Mouse (Mus musculus) thymus, adult 2 months (tissue): ENCODE measurements around the gene Gnb1l. TPM values are rescaled to one million over a fixed set of nuclear protein-coding genes. Genes with fewer than 3 reads are reported as not detected.

Source experiments
- DNase-seq: peaks from one replicate; pipeline ENCODE4 v3.0.0; 2021
- H3K27ac ChIP-seq: fragments of 200-500 bp; 2 replicates; pipeline ENCODE4 v1.5.1; 2012; ENCODE audit warnings: low read length, control low read depth; ENCODE audit not compliant: control insufficient read depth, insufficient read depth
- H3K27me3 ChIP-seq: fragments of 200-500 bp; 2 replicates; pipeline ENCODE4 v1.6.1; 2012; ENCODE audit warnings: mild to moderate bottlenecking, low read length, moderate library complexity, mixed read lengths; ENCODE audit not compliant: control insufficient read depth, insufficient read depth
- H3K36me3 ChIP-seq: fragments of 200-500 bp; 2 replicates; pipeline ENCODE4 v1.6.1; 2012; ENCODE audit warnings: mild to moderate bottlenecking, low read length, moderate library complexity; ENCODE audit not compliant: control insufficient read depth, insufficient read depth
- H3K4me1 ChIP-seq: fragments of 200-500 bp; replicated peaks from 2 replicates; pipeline ENCODE4 v1.6.1; 2012; ENCODE audit warnings: low read length; ENCODE audit not compliant: control insufficient read depth, insufficient read depth
- H3K4me3 ChIP-seq: fragments of 200-500 bp; 2 replicates; pipeline ENCODE4 v1.5.1; 2012; ENCODE audit warnings: mild to moderate bottlenecking, low read length, control low read depth, moderate library complexity; ENCODE audit not compliant: control insufficient read depth, insufficient read depth
- CTCF ChIP-seq: fragments of 200-500 bp; IDR thresholded peaks from 2 replicates; pipeline ENCODE4 v1.5.1; 2012; ENCODE audit warnings: mild to moderate bottlenecking, control low read depth, low read length, moderate library complexity, borderline replicate concordance; ENCODE audit not compliant: control insufficient read depth, poor library complexity, insufficient read depth; ENCODE audit errors: extremely low read depth
- POLR2A ChIP-seq: fragments of 200-500 bp; IDR thresholded peaks from 2 replicates; pipeline ENCODE4 v1.6.1; 2012; ENCODE audit warnings: mild to moderate bottlenecking, low read length, control low read depth, moderate library complexity; ENCODE audit not compliant: control insufficient read depth, poor library complexity, insufficient read depth; ENCODE audit errors: extremely low read depth
- WGBS: fragments of 180-500 bp; shearing (Covaris S2); methylation state at CpG from one replicate; pipeline ENCODE4 v1.1.7; 2018; 5-methylcytosine and 5-hydroxymethylcytosine counted together
- polyA plus RNA-seq: library from polyadenylated mRNA; depleted of rRNA; stranded (reverse); fragments of >200 nt; gene quantifications from 2 replicates; pipeline ENCODE4 v1.2.3, GENCODE M21; 2012; rRNA removed

Gene Gnb1l
- polyA plus RNA-seq, 1 experiment, result 48.9 TPM

- H3K4me1 ChIP-seq, result 0 out of 2 replicates have a peak, but pooled peaks cover 4% of the 10 kb centered on the region
- H3K36me3 ChIP-seq, result no peaks in the 10 kb centered on the region
- no peak overlapping the region for H3K27ac ChIP-seq
- no peaks in the 10 kb centered on the region; the same call in 1 of the 2 replicates for H3K27me3 ChIP-seq
- no peak for DNase-seq
- 95% methylated on average over 7 of the region's 7 CpGs for WGBS
- H3K4me3 ChIP-seq, result no peak overlapping the region
- TF ChIP-seq CTCF (no peak), POLR2A (no peak)
These were observed 102.9 kb downstream of the Gnb1l start for GRCm38 (mm10) chr16:18601447-18601846.

DNA sequence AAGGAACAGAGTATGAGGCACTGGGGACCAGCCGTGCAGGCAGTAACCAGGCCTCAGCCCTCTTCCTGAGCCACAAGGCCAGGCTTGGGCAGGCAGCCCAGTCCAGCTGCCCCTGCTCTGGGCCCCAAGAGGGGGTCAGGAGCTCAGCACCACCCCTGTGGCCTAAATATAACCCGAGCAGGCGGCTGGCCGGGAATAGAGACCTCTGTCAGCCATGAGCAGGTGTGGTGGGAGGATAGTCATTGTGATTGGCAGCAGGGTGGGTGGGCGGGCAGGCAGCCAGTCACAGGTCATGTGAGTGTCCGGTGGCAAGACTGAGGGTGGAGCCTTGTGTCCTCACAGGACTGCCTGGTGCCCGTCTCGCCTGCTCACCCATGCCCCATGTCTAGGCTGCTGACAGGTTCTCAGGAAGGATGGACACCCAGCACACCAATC, 105.8 kb downstream of the Gnb1l start:
- no peak for DNase-seq
- WGBS, result 90% methylated on average over 8 of the region's 8 CpGs

DNA sequence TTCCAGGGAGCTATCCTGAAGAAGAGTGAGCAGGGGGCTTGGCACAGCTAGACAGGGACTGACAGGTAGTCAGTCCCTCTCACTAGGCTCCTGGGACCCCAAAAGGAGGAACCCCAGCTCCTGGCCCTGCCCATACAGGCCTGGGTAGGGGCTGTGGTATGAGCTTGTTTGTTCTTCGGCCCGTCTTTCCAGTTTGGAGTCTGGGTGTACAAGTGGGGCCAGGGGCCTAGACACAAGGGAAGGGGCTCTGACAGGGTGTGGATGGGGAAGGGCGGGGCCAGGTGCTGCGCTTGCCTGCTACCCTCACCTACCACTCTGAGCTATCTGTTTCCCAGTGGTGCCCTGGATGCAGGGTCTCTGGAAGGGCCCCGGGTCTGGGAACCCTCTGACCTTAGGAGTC, 107.2 kb downstream of the Gnb1l start:
- H3K36me3 ChIP-seq, result no peaks in the 10 kb centered on the region
- DNase-seq, result no peak
- H3K27ac ChIP-seq, result no peak overlapping the region
- no peak for TF ChIP-seq CTCF
- no peak for TF ChIP-seq POLR2A
- no peaks in the 10 kb centered on the region; the same call in 1 of the 2 replicates for H3K27me3 ChIP-seq
- H3K4me1 ChIP-seq, result 0 out of 2 replicates have a peak, but pooled peaks cover 4% of the 10 kb centered on the region
- 95% methylated on average over 5 of the region's 5 CpGs for WGBS
- no peak overlapping the region for H3K4me3 ChIP-seq

More for the DNA sequence above, 105.8 kb downstream of the Gnb1l start:
- no peak for TF ChIP-seq CTCF
- no peak for TF ChIP-seq POLR2A
- Histone ChIP-seq H3K4me3 (no peak overlapping the region), H3K27me3 (no peaks in the 10 kb centered on the region; the same call in 1 of the 2 replicates), H3K4me1 (0 out of 2 replicates have a peak, but pooled peaks cover 4% of the 10 kb centered on the region), H3K27ac (no peak overlapping the region), H3K36me3 (no peaks in the 10 kb centered on the region)

GRCm38 (mm10) chr16:18608226-18608625, 109.7 kb downstream of the Gnb1l start:
- 63% methylated on average over 11 of the region's 11 CpGs for WGBS
- no peaks in the 10 kb centered on the region for H3K4me1 ChIP-seq
- TF ChIP-seq POLR2A (no peak), CTCF (no peak)
- H3K27me3 ChIP-seq, result no peaks in the 10 kb centered on the region; the same call in 1 of the 2 replicates
- no peak for DNase-seq
- no peak overlapping the region for H3K4me3 ChIP-seq
- no peaks in the 10 kb centered on the region for H3K36me3 ChIP-seq
- H3K27ac ChIP-seq, result no peak overlapping the region

- TF ChIP-seq POLR2A (no peak), CTCF (no peak)
- WGBS, result 98% methylated on average over 2 of the region's 2 CpGs
These were observed 110.6 kb downstream of the Gnb1l start for GRCm38 (mm10) chr16:18609099-18609498.

GRCm38 (mm10) chr16:18611752-18612151, 113.2 kb downstream of the Gnb1l start:
- Histone ChIP-seq H3K4me3 (no peak overlapping the region), H3K27me3 (no peaks in the 10 kb centered on the region; the same call in 1 of the 2 replicates), H3K36me3 (no peaks in the 10 kb centered on the region), H3K4me1 (no peaks in the 10 kb centered on the region), H3K27ac (no peak overlapping the region)
- DNase-seq, result no peak
- 94% methylated on average over 13 of the region's 13 CpGs for WGBS
- TF ChIP-seq CTCF, result no peak

More at GRCm38 (mm10) chr16:18609099-18609498, 110.6 kb downstream of the Gnb1l start:
- Histone ChIP-seq H3K4me3 (no peak overlapping the region), H3K27ac (no peak overlapping the region), H3K36me3 (no peaks in the 10 kb centered on the region), H3K27me3 (no peaks in the 10 kb centered on the region; the same call in 1 of the 2 replicates), H3K4me1 (no peaks in the 10 kb centered on the region)
- no peak for DNase-seq

DNA sequence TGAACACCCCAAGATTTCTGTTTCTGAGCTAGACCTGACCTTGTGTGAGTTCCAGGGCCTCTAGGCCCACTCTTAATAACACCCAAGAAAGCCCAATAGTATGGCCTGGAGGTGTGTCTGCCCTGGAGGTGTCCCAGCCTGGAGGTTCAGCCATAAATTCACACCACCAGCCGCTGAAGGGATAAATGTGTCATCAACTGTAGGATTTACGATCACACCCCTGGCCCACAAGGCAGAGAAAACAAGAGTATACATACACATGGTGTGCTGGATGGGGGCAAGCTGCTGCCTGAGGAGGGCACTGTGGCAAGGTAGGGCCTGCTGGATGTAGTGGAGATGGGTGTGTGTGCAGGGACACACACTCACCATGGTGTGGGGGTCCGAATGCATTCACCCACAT, 114.8 kb downstream of the Gnb1l start:
- no peak for TF ChIP-seq POLR2A
- Histone ChIP-seq H3K27me3 (no peaks in the 10 kb centered on the region), H3K36me3 (no peaks in the 10 kb centered on the region), H3K4me3 (no peak overlapping the region), H3K27ac (no peak overlapping the region), H3K4me1 (peaks cover 4% of the 10 kb centered on the region)
- no peak for DNase-seq
- 89% methylated on average over 3 of the region's 3 CpGs for WGBS

Other genes starting within 250 kb of the Gnb1l start
- 81.8 and 116 TPM in 2 replicates for gene Ranbp1, start 250.0 kb upstream of the Gnb1l start, polyA plus RNA-seq
- not detected in 2 replicates for gene Gm49776, start 240.4 kb upstream of the Gnb1l start, polyA plus RNA-seq
- 70.0 and 79.3 TPM in 2 replicates for gene Dgcr8, start 209.5 kb upstream of the Gnb1l start, polyA plus RNA-seq
- 53.7 and 67.3 TPM in 2 replicates for gene Tango2, start 150.6 kb upstream of the Gnb1l start, polyA plus RNA-seq
- 52.3 and 56.0 TPM in 2 replicates for gene Arvcf, start 150.5 kb upstream of the Gnb1l start, polyA plus RNA-seq
- gene Txnrd2, start 72.3 kb upstream of the Gnb1l start, polyA plus RNA-seq, result 10.6 and 10.7 TPM in 2 replicates
- 104 and 108 TPM in 2 replicates for gene Comt, start 71.9 kb upstream of the Gnb1l start, polyA plus RNA-seq
- 47.0 and 63.6 TPM in 2 replicates for gene Rtl10, start 188 bp downstream of the Gnb1l start, polyA plus RNA-seq
- 0.49 and 1.4 TPM in 2 replicates for gene Tbx1, start 92.0 kb downstream of the Gnb1l start, polyA plus RNA-seq
- 1.1 TPM in 2 replicates for gene Gp1bb, start 123.7 kb downstream of the Gnb1l start, polyA plus RNA-seq
- 0.88 and 0.93 TPM in 2 replicates for gene Gm49601, start 127.7 kb downstream of the Gnb1l start, polyA plus RNA-seq
- 2.4 and 3.6 TPM in 2 replicates for gene Sept5, start 131.2 kb downstream of the Gnb1l start, polyA plus RNA-seq